Mouse (Mus musculus) C2C12 (cell line): ENCODE measurements around the gene Pacsin2.

Experiments used
- CEBPB ChIP-seq: IDR thresholded peaks from one replicate; pipeline ENCODE4 v1.6.1; 2011; ENCODE audit warnings: low read depth, mild to moderate bottlenecking, control low read depth, moderate library complexity
- CTCF ChIP-seq: IDR thresholded peaks from one replicate; pipeline ENCODE4 v1.5.1; 2011; ENCODE audit not compliant: control insufficient read depth, insufficient read depth, insufficient read length

DNA sequence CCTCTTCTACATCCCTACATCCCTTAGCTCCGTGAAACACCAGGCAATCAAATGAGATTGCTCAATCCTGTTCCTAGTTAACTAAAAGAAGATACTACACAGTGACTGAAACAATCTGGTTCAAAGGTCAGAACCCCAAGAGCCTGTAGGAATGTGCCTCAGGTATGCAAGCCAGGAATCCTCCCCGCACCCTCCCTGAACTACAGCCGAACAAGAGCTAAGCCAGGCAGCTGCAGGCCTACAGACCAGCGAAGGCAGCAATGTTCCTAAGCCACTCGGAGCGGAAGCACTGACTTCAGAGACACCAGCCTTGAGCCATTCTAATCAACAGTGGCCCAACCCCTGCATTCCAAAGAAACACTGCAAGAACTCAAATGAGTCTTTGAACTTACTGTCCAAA, 20.0 kb downstream of the Pacsin2 start:
- TF ChIP-seq CTCF, result no peak
- TF ChIP-seq CEBPB, result no peak
